Mouse (Mus musculus): ENCODE measurements around the gene Micall1. TPM values are rescaled to one million over a fixed set of nuclear protein-coding genes. Genes with fewer than 3 reads are reported as not detected.

Micall1 gene
- polyA plus RNA-seq, 1 experiment from 2014 or later, result 11.6 TPM

DNA sequence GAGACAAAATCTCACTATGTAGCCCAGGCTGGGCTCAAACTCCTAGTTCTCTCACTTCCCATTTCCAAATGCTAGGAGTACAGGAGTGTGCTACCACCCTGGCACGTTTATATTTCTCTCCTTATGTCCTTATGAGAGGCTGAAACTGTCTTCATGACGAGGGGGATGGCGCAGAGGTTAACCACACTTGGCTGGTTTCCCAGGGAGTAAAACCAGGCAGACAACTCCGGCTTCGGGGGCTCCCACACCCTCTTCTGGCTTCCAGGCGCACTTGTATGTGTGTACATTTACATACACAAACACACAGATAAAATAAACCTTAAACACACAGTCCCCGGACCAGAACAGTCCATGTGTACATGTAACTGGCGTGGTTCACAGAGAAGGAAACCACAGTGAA, 35.3 kb downstream of the Micall1 start:
- H3K9ac ChIP-seq (ENCODE audit: low read depth, low read length), result no peak overlapping the region
- ATAC-seq, result no peak
- no peak overlapping the region for H3K4me2 ChIP-seq (ENCODE audit: low read length)
- no peak overlapping the region for H3K27ac ChIP-seq (ENCODE audit: low read depth, low read length)
- WGBS, result 87% methylated on average over 8 of the region's 8 CpGs
- H3K36me3 ChIP-seq (ENCODE audit: control insufficient read depth, insufficient read depth, low read length), result peaks cover 24% of the 10 kb centered on the region
- H3K9me3 ChIP-seq (ENCODE audit: control insufficient read depth, low read length), result no peaks in the 10 kb centered on the region
- no peaks in the 10 kb centered on the region for H3K27me3 ChIP-seq (replicated peaks; ENCODE audit: control insufficient read depth, insufficient read depth, low read length)
- no peak overlapping the region for H3K4me3 ChIP-seq (ENCODE audit: low read length)
- peaks cover 16% of the 10 kb centered on the region for H3K4me1 ChIP-seq (ENCODE audit: control insufficient read depth, insufficient read depth, low read depth, low read length)

DNA sequence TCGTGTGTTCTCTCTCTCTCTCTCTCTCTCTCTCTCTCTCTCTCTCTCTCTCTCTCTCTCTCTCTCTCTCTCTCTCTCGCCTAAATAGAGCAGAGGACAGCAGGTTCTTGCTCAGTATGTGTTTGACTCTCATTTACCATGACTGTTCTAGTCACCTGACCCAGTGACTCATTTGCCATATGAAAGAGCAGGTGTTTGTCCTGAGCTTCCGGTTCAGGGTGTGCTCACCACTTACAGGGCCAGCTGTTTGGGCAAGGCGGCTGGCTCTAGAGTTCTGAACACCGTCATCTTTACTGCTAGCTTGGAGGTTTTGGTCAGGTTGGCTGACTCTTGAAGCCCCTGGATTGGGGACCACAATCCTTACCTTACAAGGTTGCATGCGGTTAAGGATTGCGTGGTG, 36.8 kb downstream of the Micall1 start:
- 96% methylated on average over 7 of the region's 7 CpGs for WGBS
- H3K4me3 ChIP-seq (ENCODE audit: low read length), result no peak overlapping the region
- no peak overlapping the region for H3K4me2 ChIP-seq (ENCODE audit: low read length)
- H3K27ac ChIP-seq (ENCODE audit: low read depth, low read length), result no peak overlapping the region
- H3K9me3 ChIP-seq (ENCODE audit: control insufficient read depth, low read length), result no peaks in the 10 kb centered on the region
- peaks cover 24% of the 10 kb centered on the region for H3K36me3 ChIP-seq (ENCODE audit: control insufficient read depth, insufficient read depth, low read length)
- peaks cover 10% of the 10 kb centered on the region for H3K4me1 ChIP-seq (ENCODE audit: control insufficient read depth, insufficient read depth, low read depth, low read length)
- H3K27me3 ChIP-seq (replicated peaks; ENCODE audit: control insufficient read depth, insufficient read depth, low read length), result no peaks in the 10 kb centered on the region
- ATAC-seq, result no peak
- H3K9ac ChIP-seq (ENCODE audit: low read depth, low read length), result no peak overlapping the region

DNA sequence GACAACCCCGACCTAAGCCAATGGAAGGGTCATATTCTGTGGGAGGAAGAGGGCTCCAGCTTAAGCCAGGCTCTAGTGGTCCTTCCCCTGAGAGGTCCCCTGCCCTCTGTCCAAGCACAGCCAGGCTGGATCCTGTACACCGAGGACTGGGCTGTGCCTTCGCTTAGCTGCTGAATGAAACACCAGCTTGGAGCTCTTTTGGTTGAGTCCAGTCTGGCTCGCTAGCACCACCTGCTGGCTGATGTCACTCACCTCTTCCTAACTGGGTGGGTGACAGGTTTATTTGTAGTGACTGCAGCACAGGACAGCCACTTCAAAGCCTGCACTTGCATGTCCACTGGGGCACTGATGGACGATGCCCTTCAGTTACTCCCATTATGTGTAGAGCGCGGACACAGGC, 39.8 kb downstream of the Micall1 start:
- Histone ChIP-seq H3K4me1 (ENCODE audit: control insufficient read depth, insufficient read depth, low read depth, low read length) (peaks cover 3% of the 10 kb centered on the region; the same call in 1 of the 2 replicates), H3K4me3 (ENCODE audit: low read length) (no peak overlapping the region), H3K27me3 (replicated peaks; ENCODE audit: control insufficient read depth, insufficient read depth, low read length) (no peaks in the 10 kb centered on the region), H3K27ac (ENCODE audit: low read depth, low read length) (no peak overlapping the region), H3K36me3 (ENCODE audit: control insufficient read depth, insufficient read depth, low read length) (peaks cover 28% of the 10 kb centered on the region), H3K9me3 (ENCODE audit: control insufficient read depth, low read length) (no peaks in the 10 kb centered on the region), H3K9ac (ENCODE audit: low read depth, low read length) (no peak overlapping the region), H3K4me2 (ENCODE audit: low read length) (no peak overlapping the region)
- peak; percentile 46 for ATAC-seq
- 53% methylated on average over 7 of the region's 7 CpGs for WGBS

DNA sequence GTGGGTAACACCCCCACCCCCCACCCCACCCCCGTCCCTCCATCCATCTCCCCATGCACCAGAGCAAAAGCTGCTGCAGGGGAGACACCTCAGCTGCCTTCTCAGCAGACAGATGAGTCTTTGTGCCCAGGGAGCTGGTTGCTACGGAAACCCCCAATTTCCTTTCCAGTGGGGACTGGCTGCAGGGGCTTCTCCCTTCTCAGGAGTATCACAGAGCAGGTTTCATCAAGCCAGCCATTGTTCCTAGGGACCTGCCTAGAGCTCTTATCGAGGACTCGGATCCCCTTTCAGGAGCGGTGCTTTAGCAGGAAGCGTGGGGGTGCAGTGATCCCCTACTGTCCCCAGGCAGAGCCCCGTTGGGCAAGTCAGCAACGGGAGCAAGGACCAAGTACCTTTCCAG, 43.2 kb downstream of the Micall1 start:
- Histone ChIP-seq H3K27me3 (replicated peaks; ENCODE audit: control insufficient read depth, insufficient read depth, low read length) (no peaks in the 10 kb centered on the region), H3K4me2 (ENCODE audit: low read length) (no peak overlapping the region), H3K4me3 (ENCODE audit: low read length) (no peak overlapping the region), H3K36me3 (ENCODE audit: control insufficient read depth, insufficient read depth, low read length) (peaks cover 16% of the 10 kb centered on the region), H3K9me3 (ENCODE audit: control insufficient read depth, low read length) (no peaks in the 10 kb centered on the region), H3K4me1 (ENCODE audit: control insufficient read depth, insufficient read depth, low read depth, low read length) (peaks cover 3% of the 10 kb centered on the region; the same call in 1 of the 2 replicates), H3K9ac (ENCODE audit: low read depth, low read length) (peak overlapping the region; percentile 20; the same call in 1 of the 2 replicates), H3K27ac (ENCODE audit: low read depth, low read length) (peak overlapping the region; percentile 68)
- ATAC-seq, result peak; percentile 57
- 39% methylated on average over 8 of the region's 8 CpGs for WGBS

DNA sequence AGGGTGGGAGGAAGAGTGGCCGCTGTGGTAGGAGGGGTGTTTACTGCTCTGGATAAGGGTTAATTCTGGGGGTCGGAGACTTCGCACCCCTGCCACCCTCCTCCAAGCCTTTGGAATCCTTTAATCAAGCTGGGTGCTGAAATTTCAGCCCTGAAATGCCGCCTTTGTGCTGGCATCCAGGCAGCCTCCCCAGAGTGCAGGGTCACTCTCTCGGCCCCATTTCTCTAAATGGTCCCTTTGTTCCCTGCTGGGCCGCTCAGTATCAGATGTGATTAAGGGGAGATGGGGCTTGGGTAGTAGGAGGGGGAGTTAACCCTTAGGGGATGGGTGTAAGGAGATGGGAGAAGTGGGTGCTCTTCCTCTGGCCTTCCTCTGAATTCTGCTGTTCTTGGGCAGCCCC, 44.0 kb downstream of the Micall1 start:
- ATAC-seq, result no peak
- 54% methylated on average over 6 of the region's 6 CpGs for WGBS

DNA sequence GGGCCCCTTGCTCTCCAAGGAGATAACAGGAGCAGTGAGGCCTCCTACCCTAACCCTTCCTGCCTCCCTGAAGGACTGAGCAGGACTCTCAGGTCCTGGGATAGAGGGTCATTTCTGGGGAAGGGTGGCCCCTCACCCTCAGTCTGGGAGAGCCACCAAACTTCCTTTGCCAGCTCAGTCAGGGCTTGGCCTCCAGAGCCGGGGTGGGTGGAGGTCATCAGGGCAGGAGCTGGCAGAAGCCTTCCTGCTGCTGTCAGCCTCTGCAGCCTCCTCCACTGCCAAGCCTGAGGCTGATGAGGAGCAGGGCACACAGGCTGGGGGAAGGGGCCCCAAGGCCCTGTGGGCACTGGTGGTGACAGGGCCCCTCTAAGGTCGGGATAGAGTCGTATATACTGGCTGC, 46.9 kb downstream of the Micall1 start:
- Histone ChIP-seq H3K9ac (ENCODE audit: low read depth, low read length) (no peak overlapping the region), H3K4me2 (ENCODE audit: low read length) (no peak overlapping the region), H3K27ac (ENCODE audit: low read depth, low read length) (no peak overlapping the region), H3K4me1 (ENCODE audit: control insufficient read depth, insufficient read depth, low read depth, low read length) (peaks cover 3% of the 10 kb centered on the region; the same call in 1 of the 2 replicates), H3K9me3 (ENCODE audit: control insufficient read depth, low read length) (no peaks in the 10 kb centered on the region), H3K4me3 (ENCODE audit: low read length) (no peak overlapping the region), H3K36me3 (ENCODE audit: control insufficient read depth, insufficient read depth, low read length) (peaks cover 4% of the 10 kb centered on the region; the same call in 1 of the 2 replicates), H3K27me3 (replicated peaks; ENCODE audit: control insufficient read depth, insufficient read depth, low read length) (no peaks in the 10 kb centered on the region)
- WGBS, result 32% methylated on average over 3 of the region's 3 CpGs
- ATAC-seq, result no peak

More for the DNA sequence above, 44.0 kb downstream of the Micall1 start:
- Histone ChIP-seq H3K27me3 (replicated peaks; ENCODE audit: control insufficient read depth, insufficient read depth, low read length) (no peaks in the 10 kb centered on the region), H3K4me1 (ENCODE audit: control insufficient read depth, insufficient read depth, low read depth, low read length) (peaks cover 3% of the 10 kb centered on the region; the same call in 1 of the 2 replicates), H3K36me3 (ENCODE audit: control insufficient read depth, insufficient read depth, low read length) (peaks cover 8% of the 10 kb centered on the region), H3K4me3 (ENCODE audit: low read length) (no peak overlapping the region), H3K9me3 (ENCODE audit: control insufficient read depth, low read length) (no peaks in the 10 kb centered on the region), H3K9ac (ENCODE audit: low read depth, low read length) (no peak overlapping the region), H3K4me2 (ENCODE audit: low read length) (no peak overlapping the region), H3K27ac (ENCODE audit: low read depth, low read length) (peak overlapping the region; percentile 68)

DNA sequence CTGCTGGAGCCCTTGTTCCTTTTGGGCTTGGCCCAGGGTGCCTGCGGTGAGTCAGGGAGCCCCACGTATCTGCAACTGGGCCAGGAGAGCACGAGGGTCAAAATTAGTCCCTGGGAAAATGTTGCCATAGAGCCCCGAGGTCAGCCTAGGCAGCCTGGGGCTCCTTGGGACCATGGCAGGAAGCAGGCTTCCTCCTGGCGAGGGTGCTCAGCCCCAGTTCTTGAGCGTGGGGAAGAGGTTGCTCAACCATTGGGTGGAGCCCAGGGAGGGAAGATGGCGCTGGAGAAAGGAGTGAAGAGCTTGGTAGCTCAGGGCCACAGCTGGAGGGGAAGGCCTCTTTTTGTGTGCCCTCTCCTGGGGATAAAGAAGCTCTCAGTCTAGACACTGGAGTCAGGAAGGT, 53.6 kb downstream of the Micall1 start:
- no peak overlapping the region for H3K27ac ChIP-seq (ENCODE audit: low read depth, low read length)
- H3K36me3 ChIP-seq (ENCODE audit: control insufficient read depth, insufficient read depth, low read length), result no peaks in the 10 kb centered on the region
- no peak for ATAC-seq
- peak overlapping the region; percentile 5; the same call in 1 of the 2 replicates for H3K4me2 ChIP-seq (ENCODE audit: low read length)
- H3K9me3 ChIP-seq (ENCODE audit: control insufficient read depth, low read length), result no peaks in the 10 kb centered on the region
- 71% methylated on average over 7 of the region's 7 CpGs for WGBS
- peak overlapping the region; percentile 12; the same call in 1 of the 2 replicates for H3K4me3 ChIP-seq (ENCODE audit: low read length)
- no peak overlapping the region for H3K9ac ChIP-seq (ENCODE audit: low read depth, low read length)
- peaks cover 31% of the 10 kb centered on the region for H3K27me3 ChIP-seq (replicated peaks; ENCODE audit: control insufficient read depth, insufficient read depth, low read length)
- no peaks in the 10 kb centered on the region for H3K4me1 ChIP-seq (ENCODE audit: control insufficient read depth, insufficient read depth, low read depth, low read length)

DNA sequence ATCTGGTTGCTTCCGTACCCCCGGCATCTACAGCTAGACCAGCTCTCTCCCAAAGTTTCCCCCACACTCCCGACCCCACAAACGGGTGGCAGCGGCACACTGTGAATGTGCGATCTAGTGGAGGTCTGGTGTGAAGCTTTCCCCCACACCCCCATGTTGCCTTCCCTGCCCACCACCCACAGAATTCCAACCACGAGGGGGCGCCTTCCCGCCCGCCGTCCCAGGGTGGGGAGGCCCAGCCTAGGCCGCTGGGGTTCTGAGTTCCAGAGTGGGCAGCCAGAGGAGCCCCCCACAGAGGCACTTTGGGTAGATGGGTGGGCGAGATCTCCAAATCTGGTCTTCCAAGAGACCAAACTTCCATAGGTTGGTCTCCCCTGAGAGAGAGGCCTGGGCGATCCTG, 54.1 kb downstream of the Micall1 start:
- ATAC-seq, result no peak
- 43% methylated on average over 14 of the region's 14 CpGs for WGBS
- no peak overlapping the region for H3K4me2 ChIP-seq (ENCODE audit: low read length)
- peaks cover 31% of the 10 kb centered on the region for H3K27me3 ChIP-seq (replicated peaks; ENCODE audit: control insufficient read depth, insufficient read depth, low read length)
- H3K4me1 ChIP-seq (ENCODE audit: control insufficient read depth, insufficient read depth, low read depth, low read length), result no peaks in the 10 kb centered on the region
- H3K9me3 ChIP-seq (ENCODE audit: control insufficient read depth, low read length), result no peaks in the 10 kb centered on the region
- H3K27ac ChIP-seq (ENCODE audit: low read depth, low read length), result no peak overlapping the region
- no peaks in the 10 kb centered on the region for H3K36me3 ChIP-seq (ENCODE audit: control insufficient read depth, insufficient read depth, low read length)
- peak overlapping the region; percentile 12; the same call in 1 of the 2 replicates for H3K4me3 ChIP-seq (ENCODE audit: low read length)
- no peak overlapping the region for H3K9ac ChIP-seq (ENCODE audit: low read depth, low read length)

DNA sequence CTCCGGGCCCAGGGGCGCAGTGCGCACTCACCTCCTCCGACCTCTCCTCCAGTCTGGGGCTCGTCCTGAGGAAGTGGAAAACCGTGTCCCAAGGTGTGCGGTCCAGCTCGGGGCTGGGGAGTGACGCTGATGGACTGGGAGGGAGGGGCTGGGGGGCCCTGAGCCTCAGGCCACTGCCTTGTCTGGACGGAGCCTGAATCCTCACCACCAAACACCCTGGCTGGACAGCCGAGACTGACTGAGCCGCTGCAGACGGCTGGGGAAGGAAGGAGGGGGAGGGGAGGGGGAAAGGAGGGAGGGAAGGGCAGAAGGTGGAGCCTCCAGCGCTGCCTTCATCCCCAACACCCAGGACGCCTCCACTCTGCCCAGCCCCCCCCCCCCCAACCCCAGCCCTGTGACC, 55.6 kb downstream of the Micall1 start:
- no peak overlapping the region for H3K4me2 ChIP-seq (ENCODE audit: low read length)
- H3K27me3 ChIP-seq (replicated peaks; ENCODE audit: control insufficient read depth, insufficient read depth, low read length), result peaks cover 31% of the 10 kb centered on the region
- H3K9me3 ChIP-seq (ENCODE audit: control insufficient read depth, low read length), result no peaks in the 10 kb centered on the region
- no peak overlapping the region for H3K9ac ChIP-seq (ENCODE audit: low read depth, low read length)
- H3K27ac ChIP-seq (ENCODE audit: low read depth, low read length), result no peak overlapping the region
- peak overlapping the region; percentile 10; the same call in 1 of the 2 replicates for H3K4me3 ChIP-seq (ENCODE audit: low read length)
- no peak for ATAC-seq
- no peaks in the 10 kb centered on the region for H3K36me3 ChIP-seq (ENCODE audit: control insufficient read depth, insufficient read depth, low read length)
- WGBS, result 7% methylated on average over 13 of the region's 15 CpGs
- H3K4me1 ChIP-seq (ENCODE audit: control insufficient read depth, insufficient read depth, low read depth, low read length), result no peaks in the 10 kb centered on the region

Data from hindbrain, embryonic 16.5 days (tissue).